Mouse (Mus musculus): ENCODE results near the gene Hist2h2be. TPM values are rescaled to one million over a fixed set of nuclear protein-coding genes. Genes with fewer than 3 reads are reported as not detected.
"Not testable (repeated sequence)": the region's sequence is repeated elsewhere in the genome, so short reads cannot be mapped to it uniquely, and the experiment has no call there.

Gene Hist2h2be
- total RNA-seq (2021), result 1 to 10 TPM; 6.9 to 7.1 TPM

DNA sequence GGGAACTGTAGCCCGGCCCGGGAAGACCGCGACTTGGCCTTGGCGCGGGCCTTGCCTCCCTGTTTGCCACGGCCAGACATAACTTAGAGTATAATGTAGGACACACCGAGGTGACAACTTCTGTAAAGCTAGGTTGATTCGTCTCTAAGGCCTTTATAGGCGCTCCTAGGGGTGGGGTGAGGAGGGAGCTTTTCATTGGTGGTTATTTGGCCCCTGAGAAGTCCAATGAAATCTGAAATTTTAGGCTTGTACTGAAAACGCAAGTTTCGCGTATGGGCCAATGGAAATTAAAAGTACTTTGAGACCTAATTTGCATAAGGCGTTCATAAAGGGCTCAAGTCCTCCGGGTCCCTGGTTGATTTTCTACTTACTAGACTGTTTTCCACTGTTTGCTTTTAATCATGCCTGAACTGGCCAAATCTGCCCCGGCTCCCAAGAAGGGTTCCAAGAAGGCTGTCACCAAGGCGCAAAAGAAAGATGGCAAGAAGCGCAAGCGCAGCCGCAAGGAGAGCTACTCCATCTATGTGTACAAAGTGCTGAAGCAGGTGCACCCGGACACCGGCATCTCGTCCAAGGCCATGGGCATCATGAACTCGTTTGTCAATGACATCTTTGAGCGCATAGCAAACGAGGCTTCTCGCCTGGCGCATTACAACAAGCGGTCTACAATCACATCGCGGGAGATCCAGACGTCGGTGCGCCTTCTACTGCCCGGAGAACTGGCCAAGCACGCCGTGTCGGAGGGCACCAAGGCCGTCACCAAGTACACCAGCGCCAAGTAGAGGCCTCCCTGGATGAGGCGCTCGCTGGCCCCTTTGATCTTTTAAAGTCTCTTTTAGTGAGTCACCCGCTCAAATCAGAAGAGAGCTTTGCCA is at the start of gene Hist2h2be, which contains the start of gene Hist2h2ac:
Gene Hist2h2be (plus strand): TSS at position 355 of the 875 bp plus-strand sequence.
Gene Hist2h2ac (minus strand): TSS at position 116 of the 875 bp plus-strand sequence.
- peak; percentile 85 to 89 for DNase-seq

DNA sequence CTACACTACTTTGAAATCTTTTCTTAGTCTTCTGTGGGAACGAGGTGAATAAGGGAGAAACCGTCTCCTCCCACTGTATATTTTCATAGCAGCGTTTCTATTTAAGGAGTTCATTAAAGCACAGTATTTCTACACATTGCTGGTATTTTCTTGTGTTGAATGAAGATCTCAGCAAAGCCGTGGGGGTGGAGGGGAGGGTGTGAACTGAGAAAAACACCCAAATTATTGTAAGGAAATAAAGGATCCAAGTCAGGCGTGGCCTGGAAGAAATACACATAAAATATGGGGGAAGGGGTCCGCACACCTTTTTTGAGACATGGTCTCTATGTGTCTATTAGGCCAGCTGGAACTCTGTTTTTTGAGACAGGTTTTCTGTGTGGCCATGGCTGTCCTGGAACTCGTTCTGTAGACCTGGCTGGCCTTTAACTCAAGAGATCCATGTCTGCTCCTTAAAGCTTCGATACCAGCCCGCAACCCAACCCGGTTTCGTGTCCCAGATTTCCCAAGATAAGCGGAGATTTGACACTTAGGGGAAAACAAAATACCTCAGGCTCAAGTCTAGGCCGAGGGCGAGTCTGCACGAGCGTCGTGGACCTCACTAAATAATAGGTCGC is 49.2 kb upstream of the Hist2h2be start:
- no peak for DNase-seq

GRCm38 (mm10) chr3:96172197-96173178 is 48.4 kb upstream of the Hist2h2be start, which contains the start of gene Sf3b4:
Gene Sf3b4 (plus strand): TSS chr3:96172332.
- DNase-seq, result peak; percentile 79 to 83

GRCm38 (mm10) chr3:96173185-96173584 is 47.7 kb upstream of the Hist2h2be start:
- no peak for DNase-seq

DNA sequence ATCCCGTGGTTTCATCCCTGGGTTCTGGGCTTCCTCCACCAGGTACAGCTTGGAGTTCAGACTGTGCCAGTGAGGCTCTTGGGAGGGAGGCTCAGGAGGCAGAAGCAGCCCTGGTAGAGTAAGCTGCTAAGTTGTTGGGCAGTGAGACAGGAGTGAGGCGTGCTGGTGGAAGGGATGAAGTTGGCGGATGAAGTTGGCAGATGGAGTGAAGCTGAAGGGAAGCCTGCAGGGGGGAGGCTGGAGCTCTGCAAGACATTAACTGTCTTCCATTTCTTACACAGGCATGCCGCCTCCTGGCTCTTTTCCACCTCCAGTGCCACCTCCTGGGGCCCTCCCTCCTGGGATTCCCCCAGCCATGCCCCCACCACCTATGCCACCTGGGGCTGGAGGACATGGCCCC is 46.9 kb upstream of the Hist2h2be start:
- DNase-seq, result not testable (repeated sequence)

GRCm38 (mm10) chr3:96175251-96175650 is 45.7 kb upstream of the Hist2h2be start:
- no peak for DNase-seq

GRCm38 (mm10) chr3:96178427-96178826 is 42.5 kb upstream of the Hist2h2be start:
- no peak for DNase-seq

DNA sequence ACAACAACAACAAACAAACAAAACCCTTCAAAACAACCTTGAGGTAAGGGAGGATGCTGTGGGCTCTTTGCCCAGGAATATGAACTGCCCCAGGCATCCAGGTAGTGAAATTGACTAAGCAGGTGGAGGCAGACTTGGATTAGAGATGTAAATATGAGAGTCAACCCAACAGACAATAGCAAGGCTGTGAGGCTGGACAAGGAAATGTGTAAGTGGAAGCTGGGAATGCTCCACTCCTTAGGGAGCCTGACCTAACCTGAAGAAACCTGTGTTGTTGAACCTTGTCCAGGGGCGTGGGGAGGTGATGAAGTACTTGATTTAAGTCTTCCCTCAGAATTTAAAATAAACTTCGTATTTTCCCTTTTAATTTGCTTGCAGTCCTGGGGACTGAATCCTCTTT is 42.0 kb upstream of the Hist2h2be start:
- DNase-seq, result no peak

GRCm38 (mm10) chr3:96179531-96179930 is 41.4 kb upstream of the Hist2h2be start:
- no peak for DNase-seq

DNA sequence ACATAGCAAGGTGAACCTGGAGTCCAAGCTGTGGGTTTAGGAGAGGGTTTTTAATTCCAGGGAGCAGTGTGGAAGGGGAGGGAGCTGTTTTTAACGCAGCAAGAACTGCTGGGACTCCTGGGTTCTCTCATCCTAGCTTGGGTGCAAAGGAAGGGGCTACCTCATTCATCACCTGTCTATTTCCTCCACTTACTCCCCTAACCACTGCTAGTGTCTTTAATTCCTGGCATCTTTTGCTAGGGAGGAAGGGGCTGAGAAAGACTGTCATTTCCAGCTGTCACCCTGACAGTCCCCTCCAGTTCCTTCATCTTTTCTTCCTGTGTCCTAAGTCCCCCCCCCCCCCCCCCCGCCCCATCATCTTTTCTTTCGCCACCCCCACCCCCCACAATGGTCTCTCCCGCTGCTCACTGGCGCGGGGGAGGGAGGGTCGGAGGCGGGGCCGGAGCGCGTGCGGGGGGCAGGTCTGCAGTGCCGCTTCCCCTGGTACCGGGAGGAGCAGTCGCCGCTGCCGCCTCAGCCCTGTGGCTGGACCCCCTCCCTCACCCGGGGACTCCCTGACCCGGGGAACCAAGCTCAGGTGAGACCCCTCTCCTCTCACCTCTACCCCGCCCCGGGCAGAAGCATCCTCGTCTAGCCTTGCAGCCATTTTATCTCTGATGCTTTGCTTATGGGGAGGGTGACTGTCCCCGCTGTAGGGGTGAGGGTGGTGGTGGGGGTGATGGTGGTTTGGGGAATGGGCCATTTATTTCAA is 40.0 kb upstream of the Hist2h2be start, which contains the start of gene Sv2a:
Gene Sv2a (plus strand): TSS at position 425 of the 751 bp plus-strand sequence.
- peak; percentile 69 to 75 for DNase-seq

GRCm38 (mm10) chr3:96181510-96182381 is 39.2 kb upstream of the Hist2h2be start:
- no peak for DNase-seq

- no peak for DNase-seq
Measured at GRCm38 (mm10) chr3:96182382-96182776, 38.5 kb upstream of the Hist2h2be start.

DNA sequence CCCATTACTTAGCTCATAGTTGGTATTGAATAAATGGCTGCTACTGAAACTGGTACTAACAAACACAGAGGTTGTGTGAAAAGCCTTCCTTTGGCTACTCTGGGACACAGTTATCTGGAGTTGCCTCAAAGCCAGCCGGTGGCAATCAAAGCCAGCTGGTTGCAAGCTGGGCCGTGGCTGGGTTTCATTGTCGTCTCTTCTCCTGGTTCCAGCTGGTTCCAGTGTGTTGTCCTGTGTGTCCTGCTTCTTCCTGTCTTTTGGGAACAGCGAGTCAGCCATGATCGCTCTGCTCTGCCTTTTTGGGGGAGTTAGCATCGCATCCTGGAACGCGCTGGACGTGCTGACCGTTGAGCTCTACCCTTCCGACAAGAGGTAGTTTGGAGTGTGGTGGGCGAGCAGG is 27.9 kb upstream of the Hist2h2be start:
- no peak for DNase-seq

- no peak for DNase-seq
Measured at GRCm38 (mm10) chr3:96194966-96195365, 26.0 kb upstream of the Hist2h2be start.

- DNase-seq, result no peak
Measured at GRCm38 (mm10) chr3:96195616-96196313, 25.2 kb upstream of the Hist2h2be start.

- no peak for DNase-seq
Measured at GRCm38 (mm10) chr3:96196437-96197128, 24.3 kb upstream of the Hist2h2be start.

DNA sequence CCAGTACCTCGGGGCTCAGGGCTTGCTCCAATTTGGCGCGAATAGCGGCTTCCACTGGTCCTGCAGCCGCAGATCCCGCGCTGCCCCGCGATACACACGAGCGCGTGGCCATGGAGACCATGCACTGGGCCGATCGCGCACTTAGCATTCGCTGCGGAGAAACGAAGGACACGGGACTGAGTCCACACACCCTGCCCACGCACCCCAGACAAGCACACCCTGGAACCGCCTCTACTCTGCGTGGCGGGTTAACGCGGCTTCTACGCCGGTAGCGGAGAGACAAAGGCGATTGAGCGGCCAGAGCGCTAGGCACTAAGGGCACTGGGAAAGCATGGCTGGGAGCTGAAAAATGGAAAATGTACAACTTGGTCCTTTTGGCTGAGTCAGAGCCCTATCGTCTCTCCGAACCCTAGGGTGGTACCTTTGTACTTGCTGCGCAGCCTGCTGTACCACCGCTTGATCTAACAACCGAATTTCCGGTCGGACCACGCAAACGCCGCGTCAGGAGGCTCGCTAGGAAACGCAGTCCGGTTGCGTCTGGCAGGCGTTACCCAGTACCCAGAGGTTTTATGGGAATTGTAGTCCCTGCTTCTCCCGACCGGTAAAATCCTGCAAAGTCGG is 23.7 kb upstream of the Hist2h2be start:
- peak; percentile 92 to 94 for DNase-seq

DNA sequence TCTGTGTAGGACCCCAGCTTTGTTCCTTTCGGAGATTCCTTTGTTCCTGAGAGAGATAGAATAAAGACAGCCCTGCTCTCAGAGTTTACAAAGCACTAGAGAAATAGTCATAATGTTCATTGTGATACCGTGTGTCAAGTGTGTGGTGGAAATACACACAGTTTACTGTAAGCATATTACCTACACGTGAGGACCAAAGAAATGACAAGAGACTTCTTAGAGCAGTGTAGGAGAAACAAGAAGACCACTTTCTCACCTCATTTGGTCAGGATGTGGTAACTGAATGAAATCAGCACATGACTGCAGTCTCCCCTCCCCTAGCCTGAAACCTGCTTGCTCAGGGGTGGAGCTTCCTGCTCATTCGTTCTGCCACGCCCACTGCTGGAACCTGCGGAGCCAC is 22.7 kb upstream of the Hist2h2be start:
- DNase-seq, result no peak

Data from layer of hippocampus, postnatal 36 days (tissue).